Mouse (Mus musculus) midbrain, postnatal 0 days (tissue): Measurements from ENCODE around the gene Aox1. TPM values are rescaled to one million over a fixed set of nuclear protein-coding genes. Genes with fewer than 3 reads are reported as not detected.

Source experiments
- ATAC-seq: fragments of 200-750 bp; cut with Nextera tagmentation; 2 replicates; pipeline ENCODE4 v1.8.0; 2017; ENCODE audit warnings: moderate number of reproducible peaks, mild to moderate bottlenecking, moderate TSS enrichment, moderate library complexity; ENCODE audit not compliant: low FRiP score
- DNase-seq: peaks from one replicate; pipeline ENCODE4 v3.0.0-alpha.2; 2015; ENCODE audit warnings: low spot score
- H3K27ac ChIP-seq: fragments of 300-500 bp; sonication (generic); 2 replicates; pipeline ENCODE4 v1.5.1; 2014; ENCODE audit warnings: low read depth, mild to moderate bottlenecking, low read length, mixed read lengths
- H3K27me3 ChIP-seq: fragments of 300-500 bp; sonication (generic); 2 replicates; pipeline ENCODE4 v1.6.1; 2014; ENCODE audit warnings: low read length, control low read depth, mixed read lengths; ENCODE audit not compliant: insufficient read depth
- H3K36me3 ChIP-seq: fragments of 300-500 bp; sonication (generic); 2 replicates; pipeline ENCODE4 v1.6.1; 2014; ENCODE audit warnings: low read length, control low read depth, mixed read lengths; ENCODE audit not compliant: insufficient read depth
- H3K4me1 ChIP-seq: fragments of 300-500 bp; sonication (generic); 2 replicates; pipeline ENCODE4 v1.6.1; 2014; ENCODE audit warnings: mild to moderate bottlenecking, control low read depth, antibody characterized with exemption, low read length, mixed read lengths; ENCODE audit not compliant: insufficient read depth
- H3K4me2 ChIP-seq: fragments of 300-500 bp; sonication (generic); 2 replicates; pipeline ENCODE4 v1.6.1; 2014; ENCODE audit warnings: low read depth, mild to moderate bottlenecking, low read length, mixed read lengths; ENCODE audit not compliant: poor library complexity, severe bottlenecking
- H3K4me3 ChIP-seq: fragments of 300-500 bp; sonication (generic); 2 replicates; pipeline ENCODE4 v1.5.1; 2014; ENCODE audit warnings: low read depth, mild to moderate bottlenecking, low read length, moderate library complexity
- H3K9ac ChIP-seq: fragments of 300-500 bp; sonication (generic); replicated peaks from 2 replicates; pipeline ENCODE4 v1.6.1; 2014; ENCODE audit warnings: mild to moderate bottlenecking, low read length, moderate library complexity, mixed read lengths; ENCODE audit not compliant: poor library complexity, severe bottlenecking
- H3K9me3 ChIP-seq: fragments of 300-500 bp; sonication (generic); 2 replicates; pipeline ENCODE4 v1.6.1; 2016; ENCODE audit warnings: low read length, control low read depth
- CTCF ChIP-seq: IDR thresholded peaks from 2 replicates; pipeline ENCODE4 v1.5.1; 2016; ENCODE audit warnings: antibody characterized with exemption, mild to moderate bottlenecking
- WGBS: fragments of 180-500 bp; shearing (Covaris S2); extraction: QIAGEN DNeasy Blood & Tissue Kit; methylation state at CpG from one replicate; pipeline ENCODE4 v1.1.7; 2014; 5-methylcytosine and 5-hydroxymethylcytosine counted together
- polyA plus RNA-seq: library from polyadenylated mRNA; unstranded; fragments of >200 nt; fragmentation: Nextera tagmentation; extraction: Ambion mirVana; gene quantifications from 2 replicates; pipeline ENCODE4 v1.2.1, GENCODE M21; 2015
- total RNA-seq: library from RNA; depleted of rRNA; stranded (reverse); fragments of >200 nt; gene quantifications from 2 replicates; pipeline ENCODE4 v1.2.3, GENCODE M21; 2014

Aox1 gene
- total and polyA plus RNA-seq, 2 experiments from 2014 or later = 0.30 to 0.60 TPM

GRCm38 (mm10) chr1:58091992-58092560 is 62.3 kb downstream of the Aox1 start:
- no peak for ATAC-seq
- H3K36me3 ChIP-seq = no peaks in the 10 kb centered on the region
- H3K9me3 ChIP-seq = no peaks in the 10 kb centered on the region
- H3K4me1 ChIP-seq = no peaks in the 10 kb centered on the region
- no peak overlapping the region for H3K27ac ChIP-seq
- no peaks in the 10 kb centered on the region for H3K27me3 ChIP-seq
- no peak overlapping the region for H3K4me2 ChIP-seq
- WGBS = 84% methylated on average over 2 of the region's 2 CpGs
- DNase-seq = no peak
- TF ChIP-seq CTCF = no peak
- no peak overlapping the region for H3K9ac ChIP-seq
- no peak overlapping the region for H3K4me3 ChIP-seq

- Histone ChIP-seq H3K4me3 (no peak overlapping the region), H3K9ac (no peak overlapping the region), H3K4me1 (no peaks in the 10 kb centered on the region), H3K4me2 (no peak overlapping the region), H3K9me3 (no peaks in the 10 kb centered on the region), H3K36me3 (no peaks in the 10 kb centered on the region), H3K27ac (no peak overlapping the region), H3K27me3 (no peaks in the 10 kb centered on the region)
- TF ChIP-seq CTCF = no peak
- 88% methylated on average over 6 of the region's 6 CpGs for WGBS
- ATAC-seq (no peak), DNase-seq (no peak)
These were observed 67.6 kb downstream of the Aox1 start for GRCm38 (mm10) chr1:58097338-58097737.

GRCm38 (mm10) chr1:58099119-58099518 is 69.4 kb downstream of the Aox1 start:
- no peak for TF ChIP-seq CTCF
- Histone ChIP-seq H3K4me3 (no peak overlapping the region), H3K36me3 (no peaks in the 10 kb centered on the region), H3K9me3 (no peaks in the 10 kb centered on the region), H3K27me3 (no peaks in the 10 kb centered on the region), H3K27ac (no peak overlapping the region), H3K4me2 (no peak overlapping the region), H3K9ac (no peak overlapping the region), H3K4me1 (no peaks in the 10 kb centered on the region)
- DNase-seq (no peak), ATAC-seq (no peak)

- H3K4me3 ChIP-seq = no peak overlapping the region
- ATAC-seq (no peak), DNase-seq (no peak)
- no peak overlapping the region for H3K4me2 ChIP-seq
- no peaks in the 10 kb centered on the region for H3K9me3 ChIP-seq
- no peak overlapping the region for H3K9ac ChIP-seq
- no peak overlapping the region for H3K27ac ChIP-seq
- TF ChIP-seq CTCF = no peak
- H3K4me1 ChIP-seq = no peaks in the 10 kb centered on the region
- WGBS = 62% methylated on average over 2 of the region's 2 CpGs
- no peaks in the 10 kb centered on the region for H3K36me3 ChIP-seq
- H3K27me3 ChIP-seq = no peaks in the 10 kb centered on the region
These were observed 71.9 kb downstream of the Aox1 start for GRCm38 (mm10) chr1:58101531-58102146.

GRCm38 (mm10) chr1:58102494-58102893 is 72.8 kb downstream of the Aox1 start:
- H3K9ac ChIP-seq = no peak overlapping the region
- no peaks in the 10 kb centered on the region for H3K36me3 ChIP-seq
- H3K27me3 ChIP-seq = no peaks in the 10 kb centered on the region
- no peak for TF ChIP-seq CTCF
- H3K4me3 ChIP-seq = no peak overlapping the region
- DNase-seq (no peak), ATAC-seq (no peak)
- H3K9me3 ChIP-seq = no peaks in the 10 kb centered on the region
- H3K4me2 ChIP-seq = no peak overlapping the region
- WGBS = 90% methylated on average over 7 of the region's 7 CpGs
- H3K27ac ChIP-seq = no peak overlapping the region
- H3K4me1 ChIP-seq = no peaks in the 10 kb centered on the region

- H3K36me3 ChIP-seq = no peaks in the 10 kb centered on the region
- H3K27me3 ChIP-seq = no peaks in the 10 kb centered on the region
- H3K27ac ChIP-seq = no peak overlapping the region
- no peaks in the 10 kb centered on the region for H3K9me3 ChIP-seq
- ATAC-seq = no peak
- no peak for TF ChIP-seq CTCF
- DNase-seq = no peak
- H3K9ac ChIP-seq = no peak overlapping the region
- H3K4me1 ChIP-seq = no peaks in the 10 kb centered on the region
- 88% methylated on average over 6 of the region's 6 CpGs for WGBS
- no peak overlapping the region for H3K4me2 ChIP-seq
- no peak overlapping the region for H3K4me3 ChIP-seq
These were observed 76.0 kb downstream of the Aox1 start for GRCm38 (mm10) chr1:58105685-58106084.
